Mouse (Mus musculus) CH12F3 (cell line): ENCODE results near the gene Ankrd6.
"Not testable (repeated sequence)": the region's sequence is repeated elsewhere in the genome, so short reads cannot be mapped to it uniquely, and the experiment has no call there.

Experiments
- in situ Hi-C: fragments of 300-500 bp; cut with MboI; formaldehyde crosslinking; loops from 2 replicates; pipeline ENCODE4 v1.14.3; 2020; ENCODE audit warnings: low sequenced_read_pairs

Ankrd6 gene

GRCm38 (mm10) chr4:32950356-32951034, at the start of gene Ankrd6:
Ankrd6 (minus strand) TSS chr4:32950841.
- in situ Hi-C loops: no loop called here

GRCm38 (mm10) chr4:32998996-32999395, 48.4 kb upstream of the Ankrd6 start:
- in situ Hi-C loops: no loop called here

GRCm38 (mm10) chr4:32997571-32997970, 46.9 kb upstream of the Ankrd6 start:
- in situ Hi-C loops: no loop called here

GRCm38 (mm10) chr4:32996083-32996482, 45.4 kb upstream of the Ankrd6 start:
- in situ Hi-C loops: no loop called here

GRCm38 (mm10) chr4:32994168-32994567, 43.5 kb upstream of the Ankrd6 start:
- in situ Hi-C loops: no loop called here

GRCm38 (mm10) chr4:32989346-32989745, 38.7 kb upstream of the Ankrd6 start:
- in situ Hi-C loops: no loop called here

- in situ Hi-C loops: no loop called here
Measured at GRCm38 (mm10) chr4:32987006-32987405, 36.4 kb upstream of the Ankrd6 start.

- in situ Hi-C loops: no loop called here
Measured at GRCm38 (mm10) chr4:32985684-32986083, 35.0 kb upstream of the Ankrd6 start.

- in situ Hi-C loops: no loop called here
Measured at GRCm38 (mm10) chr4:32984801-32985675, 34.4 kb upstream of the Ankrd6 start.

- in situ Hi-C loops: no loop called here
Measured at GRCm38 (mm10) chr4:32984242-32984641, 33.6 kb upstream of the Ankrd6 start.

- in situ Hi-C loops: no loop called here
Measured at GRCm38 (mm10) chr4:32983176-32984155, 32.8 kb upstream of the Ankrd6 start.

- in situ Hi-C loops: no loop called here
Measured at GRCm38 (mm10) chr4:32982716-32983175, 32.1 kb upstream of the Ankrd6 start, which contains the start of gene Rragd. Rragd (plus strand) TSS chr4:32983037.

- in situ Hi-C loops: no loop called here
Measured at GRCm38 (mm10) chr4:32982041-32982715, 31.5 kb upstream of the Ankrd6 start.

GRCm38 (mm10) chr4:32981617-32982016, 31.0 kb upstream of the Ankrd6 start:
- in situ Hi-C loops: no loop called here

- in situ Hi-C loops: no loop called here
Measured at GRCm38 (mm10) chr4:32980061-32980460, 29.4 kb upstream of the Ankrd6 start.

GRCm38 (mm10) chr4:32977331-32977730, 26.7 kb upstream of the Ankrd6 start:
- in situ Hi-C loops: no loop called here

- in situ Hi-C loops: not testable (repeated sequence)
Measured at GRCm38 (mm10) chr4:32964619-32965018, 14.0 kb upstream of the Ankrd6 start.

- in situ Hi-C loops: no loop called here
Measured at GRCm38 (mm10) chr4:32961394-32961793, 10.8 kb upstream of the Ankrd6 start.

GRCm38 (mm10) chr4:32956423-32956822, 5.8 kb upstream of the Ankrd6 start:
- in situ Hi-C loops: no loop called here

GRCm38 (mm10) chr4:32952681-32953080, 2.0 kb upstream of the Ankrd6 start:
- in situ Hi-C loops: no loop called here
